Mouse (Mus musculus): Measurements from ENCODE around the gene Nek11.

Gene Nek11

DNA sequence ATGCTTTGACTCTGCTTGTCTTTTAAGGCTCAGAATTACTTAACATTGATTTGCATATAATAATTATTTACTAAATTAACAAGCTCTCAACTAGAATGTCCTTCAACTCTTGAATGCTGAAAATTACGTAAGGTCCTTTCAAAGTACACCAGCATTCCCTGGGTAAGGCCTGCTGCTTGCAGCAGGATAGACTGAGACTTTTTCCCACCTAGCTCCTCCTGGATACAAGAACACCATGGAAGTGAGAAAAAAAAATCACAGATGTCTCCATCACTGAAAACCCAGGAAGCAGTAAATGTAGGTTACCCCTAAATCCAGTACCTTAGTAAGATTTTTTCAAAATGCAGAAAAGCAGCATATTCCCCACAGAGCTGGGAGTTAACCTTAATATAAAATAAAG, 82.6 kb downstream of the Nek11 start:
- no peak for DNase-seq (ENCODE audit: low read depth, low spot score)

DNA sequence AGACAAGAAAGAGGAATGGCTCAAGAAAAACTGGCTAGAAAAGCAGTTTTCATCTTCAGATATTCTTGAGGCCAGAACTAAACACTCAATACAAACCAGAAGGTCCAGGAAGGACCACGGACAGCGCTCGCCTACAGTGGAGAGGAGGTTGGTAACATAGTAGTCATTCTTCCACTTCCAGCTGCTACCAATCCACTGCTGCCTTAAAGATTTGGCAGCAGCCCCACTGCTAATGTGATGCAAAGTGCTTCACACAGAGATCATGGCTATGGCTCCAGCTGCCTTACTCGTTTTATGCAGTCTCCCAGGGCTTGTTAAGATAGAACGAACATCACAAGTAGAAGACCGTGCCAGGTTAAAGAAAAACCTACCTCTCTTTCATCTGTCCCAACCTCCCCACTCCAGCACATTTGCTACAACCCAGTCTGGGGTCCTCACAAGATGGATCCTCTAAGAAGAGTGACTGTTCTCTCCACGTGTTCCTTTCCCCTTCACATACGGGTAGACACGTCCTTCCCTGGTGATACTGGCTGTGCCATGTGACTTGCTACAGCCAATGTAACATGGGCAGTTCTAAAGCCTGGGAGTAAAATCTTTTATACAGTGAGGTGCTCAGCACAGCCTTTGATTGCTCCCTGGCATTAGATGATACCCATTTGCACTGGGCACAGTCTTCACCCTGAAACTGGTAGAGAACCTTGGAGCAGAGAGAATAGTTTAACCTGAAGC, 85.6 kb downstream of the Nek11 start:
- peak; percentile 16 for DNase-seq (ENCODE audit: low read depth, low spot score)

DNA sequence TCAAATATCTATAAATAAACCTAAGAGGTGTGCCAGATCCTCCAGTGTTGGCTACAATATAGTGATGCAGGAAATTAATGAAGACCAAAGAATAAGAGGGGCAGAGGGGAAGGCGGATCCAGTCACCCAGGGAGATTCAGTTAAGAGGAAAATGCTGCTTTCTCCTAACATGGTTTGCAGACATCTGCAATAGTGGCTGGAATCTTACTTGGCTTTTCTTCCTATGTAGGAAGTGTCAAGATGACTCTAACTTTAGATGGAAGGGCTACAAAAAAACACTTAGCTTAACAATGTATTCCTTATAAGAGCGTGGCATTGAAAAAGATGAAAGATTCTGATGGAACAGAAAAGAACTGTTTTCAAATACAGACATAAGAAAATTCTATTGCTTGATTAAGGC, 89.3 kb downstream of the Nek11 start:
- no peak for DNase-seq (ENCODE audit: low read depth, low spot score)

- DNase-seq (ENCODE audit: low read depth, low spot score): no peak
Measured at GRCm38 (mm10) chr9:105302230-105302629, 93.1 kb downstream of the Nek11 start.

DNA sequence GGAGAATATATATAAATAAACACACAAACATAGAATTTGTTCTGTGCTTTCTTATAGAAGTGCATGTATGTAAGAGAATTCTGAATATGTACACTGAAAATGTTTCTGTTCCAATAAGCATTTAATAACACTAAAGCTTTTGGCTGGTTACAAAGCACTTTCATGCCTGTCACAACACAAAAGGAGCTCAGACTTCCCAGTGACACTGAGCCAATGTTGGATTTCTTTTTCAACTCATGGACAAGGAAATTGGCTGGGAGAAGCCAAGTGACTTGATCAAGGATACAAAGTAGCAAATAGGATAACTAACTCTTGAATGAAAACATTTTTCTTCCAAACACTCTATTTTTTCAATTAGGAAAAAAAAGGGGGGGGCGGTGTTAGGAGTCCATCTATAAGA, 93.9 kb downstream of the Nek11 start:
- DNase-seq (ENCODE audit: low read depth, low spot score): no peak

DNA sequence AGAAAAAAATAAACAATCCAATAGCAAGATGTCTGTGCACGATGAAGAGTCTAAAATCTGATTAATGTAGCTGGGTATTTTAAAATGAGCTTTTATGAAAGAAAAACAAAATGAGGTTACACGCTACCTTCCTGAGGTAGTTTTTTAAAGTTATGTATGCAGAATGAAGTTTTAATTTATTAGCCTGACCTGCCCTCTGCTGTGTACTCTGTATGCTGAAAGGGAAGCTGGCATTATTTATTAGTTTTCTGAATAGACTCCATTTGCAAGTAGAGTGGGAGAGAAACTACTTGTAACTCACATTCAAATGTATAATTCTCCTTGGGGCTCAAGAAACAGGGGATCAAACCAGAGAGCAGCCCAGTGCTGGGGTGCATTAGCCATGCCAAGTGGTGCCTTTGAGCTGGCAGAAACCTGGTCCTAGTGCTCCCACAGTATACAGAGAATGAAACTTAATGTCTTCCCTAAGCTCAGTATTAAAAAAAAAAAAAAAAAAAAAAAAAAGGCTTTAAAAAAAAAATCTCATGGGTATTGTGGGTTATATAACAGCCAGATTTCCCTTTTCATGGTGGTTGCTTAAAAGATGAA, 94.5 kb downstream of the Nek11 start:
- no peak for DNase-seq (ENCODE audit: low read depth, low spot score)

GRCm38 (mm10) chr9:105284670-105285069, 110.7 kb downstream of the Nek11 start:
- DNase-seq (ENCODE audit: low read depth, low spot score): no peak

DNA sequence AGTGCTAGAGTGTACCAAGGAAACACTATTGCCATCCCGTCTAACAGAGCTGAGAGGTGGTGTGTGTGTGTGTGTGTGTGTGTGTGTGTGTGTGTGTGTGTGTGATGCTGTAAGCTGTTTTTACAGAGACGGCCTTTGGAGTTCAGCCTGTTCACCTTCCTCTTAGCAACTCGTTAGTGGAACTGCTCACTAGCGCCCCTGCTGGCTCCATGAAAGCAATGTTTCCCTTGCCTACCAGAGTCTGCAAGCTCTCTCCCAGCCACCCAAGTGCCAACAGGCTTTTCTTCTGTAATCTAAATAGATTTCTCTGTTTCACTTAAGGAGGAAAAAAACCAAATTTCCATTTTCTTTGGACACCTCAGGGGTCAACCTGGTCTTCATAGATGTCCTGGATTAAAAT, 112.6 kb downstream of the Nek11 start:
- peak; percentile 14 for DNase-seq (ENCODE audit: low read depth, low spot score)

- no peak for DNase-seq (ENCODE audit: low read depth, low spot score)
Measured at GRCm38 (mm10) chr9:105274925-105275324, 120.4 kb downstream of the Nek11 start.

DNA sequence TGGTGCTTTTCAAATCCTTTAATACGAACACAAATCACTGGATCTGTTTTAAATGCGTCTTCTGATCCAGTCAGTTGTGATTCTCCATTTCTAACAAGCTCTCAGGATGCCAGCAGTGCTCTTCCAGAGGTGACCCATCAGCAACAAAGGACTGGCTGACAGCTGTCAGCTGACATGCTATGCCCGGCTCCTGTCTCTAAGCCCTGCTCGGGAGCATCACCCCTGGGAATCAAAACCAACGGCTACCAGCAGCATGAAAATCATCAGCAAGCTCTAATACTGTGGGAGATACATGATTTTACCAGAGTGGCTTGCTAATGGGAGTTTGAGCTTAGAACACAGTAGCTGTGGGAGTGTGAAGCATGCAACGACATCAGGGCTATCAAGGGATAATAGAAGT, 121.0 kb downstream of the Nek11 start:
- no peak for DNase-seq (ENCODE audit: low read depth, low spot score)

GRCm38 (mm10) chr9:105272241-105272640, 123.1 kb downstream of the Nek11 start:
- peak; percentile 31 for DNase-seq (ENCODE audit: low read depth, low spot score)

- DNase-seq (ENCODE audit: low read depth, low spot score): no peak
Measured at GRCm38 (mm10) chr9:105263140-105263539, 132.2 kb downstream of the Nek11 start.

DNA sequence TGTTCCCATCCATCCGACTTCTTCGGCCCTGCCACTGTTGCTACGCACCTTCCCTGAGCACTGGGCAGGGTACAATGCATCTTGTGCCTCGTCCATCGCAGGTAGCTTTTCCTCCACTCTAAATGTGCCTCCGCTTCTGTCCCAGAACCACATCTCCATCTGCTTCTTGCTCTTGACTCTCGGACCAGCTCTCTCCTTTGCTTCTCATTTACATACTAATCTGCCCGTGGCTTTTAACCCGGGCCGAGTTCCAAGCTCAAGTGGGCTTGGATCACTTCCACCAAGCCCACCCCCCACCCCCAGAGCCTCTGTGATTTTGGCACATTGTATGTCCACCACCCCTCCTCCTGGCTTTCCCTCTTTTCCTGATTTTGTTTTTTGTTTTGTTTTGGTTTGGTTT, 137.7 kb downstream of the Nek11 start:
- DNase-seq (ENCODE audit: low read depth, low spot score): no peak

- no peak for DNase-seq (ENCODE audit: low read depth, low spot score)
Measured at GRCm38 (mm10) chr9:105254076-105254475, 141.2 kb downstream of the Nek11 start.

GRCm38 (mm10) chr9:105252349-105253041, 142.8 kb downstream of the Nek11 start:
- DNase-seq (ENCODE audit: low read depth, low spot score): no peak

GRCm38 (mm10) chr9:105251256-105251655, 144.1 kb downstream of the Nek11 start:
- no peak for DNase-seq (ENCODE audit: low read depth, low spot score)

- DNase-seq (ENCODE audit: low read depth, low spot score): peak; percentile 36
Measured at GRCm38 (mm10) chr9:105244024-105244423, 151.3 kb downstream of the Nek11 start.

DNA sequence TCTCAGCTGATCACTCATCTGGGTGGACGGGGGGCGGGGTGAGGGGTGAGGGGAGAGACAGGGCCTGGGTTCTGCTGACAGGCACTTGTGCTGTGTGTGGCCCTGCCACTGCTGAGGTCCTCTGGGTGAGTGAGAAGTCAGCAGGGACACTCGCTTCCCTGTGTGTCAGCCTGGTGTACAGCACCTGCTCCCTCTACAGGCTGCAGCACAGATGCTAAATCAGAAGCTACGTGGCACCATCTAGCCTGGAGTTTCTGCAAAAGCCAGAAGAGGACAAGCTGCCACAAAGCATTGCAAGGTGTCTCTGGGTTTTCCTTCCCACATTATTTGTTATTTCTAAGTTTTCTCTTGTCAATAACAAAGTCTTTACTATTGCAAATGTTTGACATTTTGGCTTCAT, 180.9 kb downstream of the Nek11 start:
- DNase-seq (ENCODE audit: low read depth, low spot score): no peak

- DNase-seq (ENCODE audit: low read depth, low spot score): no peak
Measured at GRCm38 (mm10) chr9:105200305-105200704, 195.0 kb downstream of the Nek11 start.

GRCm38 (mm10) chr9:105186725-105187124, 208.6 kb downstream of the Nek11 start:
- DNase-seq (ENCODE audit: low read depth, low spot score): no peak

DNA sequence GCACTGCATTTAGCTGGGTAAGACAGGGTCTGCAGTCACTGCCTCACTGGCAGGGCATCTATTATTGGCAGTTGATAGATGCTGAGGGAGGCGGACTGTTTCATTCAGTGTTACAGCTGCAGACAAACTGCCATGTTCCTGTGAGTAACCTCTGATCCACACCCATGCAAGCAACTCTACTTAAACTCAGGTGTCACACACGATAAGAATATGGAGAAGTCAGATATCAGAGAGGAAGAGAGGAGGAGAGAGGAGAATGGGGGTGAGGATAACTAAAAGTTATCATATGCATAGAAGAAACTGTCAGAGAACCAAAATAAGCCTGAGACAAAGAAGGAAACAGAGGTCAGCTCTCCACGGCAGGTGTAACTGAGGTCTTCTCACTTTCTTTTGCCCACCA, 212.9 kb downstream of the Nek11 start:
- no peak for DNase-seq (ENCODE audit: low read depth, low spot score)

- DNase-seq (ENCODE audit: low read depth, low spot score): no peak
Measured at GRCm38 (mm10) chr9:105144992-105145391, 250.3 kb downstream of the Nek11 start, which contains the start of gene 1700080E11Rik. Gene 1700080E11Rik, minus strand, starts transcription at chr9:105145092.

GRCm38 (mm10) chr9:105139204-105139603, 256.1 kb downstream of the Nek11 start:
- no peak for DNase-seq (ENCODE audit: low read depth, low spot score)

Measured in embryo, embryonic 11.5 days (tissue).